Mouse (Mus musculus): ENCODE results near the gene Ppp4r4. TPM values are rescaled to one million over a fixed set of nuclear protein-coding genes. Genes with fewer than 3 reads are reported as not detected.

Gene Ppp4r4
- polyA plus RNA-seq, 1 experiment from 2014 or later = 3.6 TPM

DNA sequence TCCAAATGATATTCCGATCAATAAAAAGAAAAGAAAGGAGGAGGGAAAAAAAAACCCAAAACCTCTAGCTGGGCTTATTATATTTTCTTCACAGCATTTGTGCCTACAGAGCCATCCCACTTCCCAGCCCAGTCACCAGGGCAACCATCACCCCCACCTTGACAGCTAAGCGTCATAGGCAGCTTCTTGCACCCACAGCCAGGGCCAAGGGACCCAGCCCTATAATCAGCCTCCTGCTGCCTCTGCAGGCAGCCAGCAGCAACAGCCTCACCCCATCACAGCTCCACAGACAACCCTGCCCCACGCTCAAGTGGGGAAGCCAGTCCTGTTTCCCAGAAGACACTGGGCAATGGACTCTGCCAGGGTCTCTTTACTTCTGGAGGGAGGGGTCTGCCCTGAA lies 17.7 kb upstream of the Ppp4r4 start:
- WGBS = 63% methylated on average over 3 of the region's 3 CpGs
- Histone ChIP-seq H3K4me1 (ENCODE audit: control insufficient read depth, insufficient read depth, low read length) (peaks cover 7% of the 10 kb centered on the region), H3K36me3 (ENCODE audit: control insufficient read depth, insufficient read depth, low read length) (no peaks in the 10 kb centered on the region), H3K4me3 (ENCODE audit: low read depth, low read length) (no peak overlapping the region), H3K27ac (ENCODE audit: low read length) (no peak overlapping the region), H3K9me3 (replicated peaks; ENCODE audit: control insufficient read depth, low read length, poor library complexity, severe bottlenecking) (no peaks in the 10 kb centered on the region), H3K27me3 (ENCODE audit: control insufficient read depth, insufficient read depth, low read depth, low read length) (no peaks in the 10 kb centered on the region), H3K4me2 (ENCODE audit: low read length) (no peak overlapping the region), H3K9ac (ENCODE audit: low read depth, low read length) (no peak overlapping the region)
- ATAC-seq = 0 out of 2 replicates have a peak, but pooled peaks have one; percentile 40

DNA sequence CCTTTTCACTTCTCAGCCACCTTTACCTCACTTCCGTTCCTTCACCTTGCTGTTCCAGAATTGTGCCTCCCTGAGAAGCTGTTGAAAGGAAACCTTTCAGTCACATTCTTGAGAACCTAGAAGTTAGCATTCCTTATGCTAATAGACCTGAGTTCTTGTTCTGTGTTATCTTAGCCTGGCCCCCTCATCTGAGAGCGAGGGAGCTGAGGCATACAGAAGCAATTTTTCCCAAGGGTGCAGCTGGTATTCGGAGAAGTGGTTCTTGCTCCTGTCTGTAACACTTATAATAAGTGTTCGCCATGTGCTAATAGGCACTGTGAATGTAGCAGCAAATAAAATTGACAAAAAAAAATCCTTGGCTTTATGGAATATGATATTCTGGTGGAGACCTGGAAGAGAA lies 16.4 kb upstream of the Ppp4r4 start:
- Histone ChIP-seq H3K27me3 (ENCODE audit: control insufficient read depth, insufficient read depth, low read depth, low read length) (no peaks in the 10 kb centered on the region), H3K27ac (ENCODE audit: low read length) (no peak overlapping the region), H3K9ac (ENCODE audit: low read depth, low read length) (no peak overlapping the region), H3K4me1 (ENCODE audit: control insufficient read depth, insufficient read depth, low read length) (peaks cover 7% of the 10 kb centered on the region), H3K36me3 (ENCODE audit: control insufficient read depth, insufficient read depth, low read length) (no peaks in the 10 kb centered on the region), H3K4me2 (ENCODE audit: low read length) (no peak overlapping the region), H3K9me3 (replicated peaks; ENCODE audit: control insufficient read depth, low read length, poor library complexity, severe bottlenecking) (no peaks in the 10 kb centered on the region), H3K4me3 (ENCODE audit: low read depth, low read length) (no peak overlapping the region)
- WGBS = 77% methylated on average over 4 of the region's 4 CpGs
- ATAC-seq = no peak

DNA sequence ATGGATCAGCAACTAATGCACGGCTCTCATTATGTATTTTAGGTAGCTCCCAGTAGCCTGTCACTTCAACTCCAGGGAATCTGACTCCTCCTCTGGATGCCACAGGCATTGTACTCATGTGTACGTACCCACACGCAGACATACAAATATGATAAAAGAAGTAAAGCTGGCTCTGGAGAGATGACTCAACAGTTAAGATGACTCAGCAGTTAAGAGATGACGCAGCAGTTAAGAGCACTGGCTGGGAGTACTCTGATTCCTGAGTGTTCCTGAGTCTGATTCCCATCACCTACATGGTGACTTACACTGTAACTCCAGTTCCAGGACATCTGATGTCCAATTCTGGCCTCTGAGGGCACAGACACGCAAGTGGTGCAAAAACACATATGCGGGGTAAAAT lies 13.4 kb upstream of the Ppp4r4 start:
- Histone ChIP-seq H3K36me3 (ENCODE audit: control insufficient read depth, insufficient read depth, low read length) (no peaks in the 10 kb centered on the region), H3K27me3 (ENCODE audit: control insufficient read depth, insufficient read depth, low read depth, low read length) (no peaks in the 10 kb centered on the region), H3K4me1 (ENCODE audit: control insufficient read depth, insufficient read depth, low read length) (peaks cover 6% of the 10 kb centered on the region), H3K4me3 (ENCODE audit: low read depth, low read length) (no peak overlapping the region), H3K4me2 (ENCODE audit: low read length) (no peak overlapping the region), H3K27ac (ENCODE audit: low read length) (no peak overlapping the region), H3K9me3 (replicated peaks; ENCODE audit: control insufficient read depth, low read length, poor library complexity, severe bottlenecking) (no peaks in the 10 kb centered on the region), H3K9ac (ENCODE audit: low read depth, low read length) (no peak overlapping the region)
- ATAC-seq = no peak
- 89% methylated on average over 6 of the region's 6 CpGs for WGBS

DNA sequence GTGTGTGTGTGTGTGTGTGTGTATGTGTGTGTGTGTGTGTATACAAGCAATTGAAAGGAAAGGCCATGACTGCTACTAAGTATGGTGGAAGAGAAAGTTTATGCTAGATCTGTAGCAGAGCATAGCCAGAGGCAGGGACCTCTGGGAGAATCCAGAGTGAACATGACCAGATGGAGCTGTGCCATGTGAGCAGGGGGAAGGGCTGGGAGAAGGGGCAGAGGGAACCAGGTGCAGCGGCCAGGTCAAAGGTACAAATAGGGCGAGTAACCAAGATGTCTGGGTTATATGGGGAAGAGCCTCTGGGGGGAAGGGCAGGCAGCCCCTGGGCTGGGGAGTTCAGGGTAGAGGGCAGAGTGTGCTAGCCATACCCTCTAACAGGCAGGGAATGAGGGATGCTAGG lies 1.5 kb upstream of the Ppp4r4 start:
- Histone ChIP-seq H3K4me3 (ENCODE audit: low read depth, low read length) (no peak overlapping the region), H3K27ac (ENCODE audit: low read length) (no peak overlapping the region), H3K9ac (ENCODE audit: low read depth, low read length) (no peak overlapping the region), H3K27me3 (ENCODE audit: control insufficient read depth, insufficient read depth, low read depth, low read length) (no peaks in the 10 kb centered on the region; the same call in 1 of the 2 replicates), H3K9me3 (replicated peaks; ENCODE audit: control insufficient read depth, low read length, poor library complexity, severe bottlenecking) (no peaks in the 10 kb centered on the region), H3K36me3 (ENCODE audit: control insufficient read depth, insufficient read depth, low read length) (no peaks in the 10 kb centered on the region), H3K4me1 (ENCODE audit: control insufficient read depth, insufficient read depth, low read length) (peaks cover 4% of the 10 kb centered on the region; the same call in 1 of the 2 replicates), H3K4me2 (ENCODE audit: low read length) (no peak overlapping the region)
- 78% methylated on average over 2 of the region's 2 CpGs for WGBS
- ATAC-seq = no peak

DNA sequence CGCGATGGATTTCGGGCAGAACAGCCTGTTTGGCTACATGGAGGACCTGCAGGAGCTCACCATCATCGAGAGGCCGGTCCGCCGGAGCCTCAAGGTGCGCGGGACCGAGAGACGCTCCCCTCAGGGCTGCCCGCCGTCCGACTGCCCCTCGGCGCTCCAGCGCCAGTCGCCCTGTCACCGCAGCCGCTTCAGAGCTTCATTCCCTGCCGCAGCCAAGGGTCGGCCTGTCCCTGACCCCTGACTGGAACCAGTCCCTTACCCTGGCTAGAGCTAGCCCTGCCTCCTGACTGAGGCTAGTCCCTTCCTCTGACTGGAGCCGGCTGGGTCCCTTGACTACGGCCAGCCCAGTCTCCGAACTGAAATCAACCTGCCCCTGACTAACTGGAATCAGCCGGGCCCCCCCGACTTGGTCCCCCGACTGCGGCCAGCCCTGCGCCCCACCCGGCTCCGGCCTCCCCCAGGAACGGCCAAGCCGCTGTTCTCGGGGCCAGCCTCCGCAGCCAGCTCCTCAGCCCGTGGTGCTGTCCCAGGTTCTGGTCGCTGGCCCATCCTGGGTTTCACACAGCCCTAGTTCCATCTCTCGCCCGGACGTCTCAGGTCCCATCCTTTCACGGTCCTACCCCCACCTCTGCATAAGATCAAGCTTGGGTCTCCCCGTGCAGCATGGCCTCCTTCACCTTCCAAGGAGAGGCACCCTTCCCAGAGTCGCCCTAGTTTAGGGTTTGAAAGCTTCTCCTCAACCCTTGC lies 739 bp downstream of the Ppp4r4 start:
- ATAC-seq = peak; percentile 78
- Histone ChIP-seq H3K27ac (ENCODE audit: low read length) (peak overlapping the region; percentile 62), H3K9ac (ENCODE audit: low read depth, low read length) (peak overlapping the region; percentile 82), H3K36me3 (ENCODE audit: control insufficient read depth, insufficient read depth, low read length) (no peaks in the 10 kb centered on the region), H3K4me2 (ENCODE audit: low read length) (peak overlapping the region; percentile 75), H3K4me3 (ENCODE audit: low read depth, low read length) (peak overlapping the region; percentile 81), H3K9me3 (replicated peaks; ENCODE audit: control insufficient read depth, low read length, poor library complexity, severe bottlenecking) (no peaks in the 10 kb centered on the region), H3K27me3 (ENCODE audit: control insufficient read depth, insufficient read depth, low read depth, low read length) (no peaks in the 10 kb centered on the region), H3K4me1 (ENCODE audit: control insufficient read depth, insufficient read depth, low read length) (peaks cover 4% of the 10 kb centered on the region; the same call in 1 of the 2 replicates)
- under 1% methylated on average over 30 of the region's 44 CpGs for WGBS

DNA sequence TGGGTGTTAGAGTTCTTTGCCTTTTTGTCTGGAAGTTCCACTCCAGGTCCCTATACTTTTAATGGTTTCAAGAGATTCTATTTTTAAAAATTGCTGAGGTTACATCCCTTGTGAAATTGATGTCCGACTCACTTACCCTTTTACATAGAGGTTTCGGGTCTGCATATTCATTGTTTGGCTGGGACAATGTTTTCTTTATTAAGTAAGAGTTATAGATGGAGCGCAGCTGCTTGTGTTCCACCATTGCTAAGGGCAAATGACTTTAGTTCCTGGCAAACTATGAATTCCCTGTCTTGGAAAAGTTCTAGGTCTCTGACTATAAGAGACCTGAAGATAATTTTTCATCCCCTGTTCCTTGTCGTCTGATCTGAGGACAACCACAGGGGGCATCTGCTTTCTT lies 8.3 kb downstream of the Ppp4r4 start:
- 77% methylated on average over 4 of the region's 4 CpGs for WGBS
- Histone ChIP-seq H3K36me3 (ENCODE audit: control insufficient read depth, insufficient read depth, low read length) (no peaks in the 10 kb centered on the region), H3K4me1 (ENCODE audit: control insufficient read depth, insufficient read depth, low read length) (no peaks in the 10 kb centered on the region), H3K4me3 (ENCODE audit: low read depth, low read length) (no peak overlapping the region), H3K27ac (ENCODE audit: low read length) (no peak overlapping the region), H3K9me3 (replicated peaks; ENCODE audit: control insufficient read depth, low read length, poor library complexity, severe bottlenecking) (no peaks in the 10 kb centered on the region), H3K27me3 (ENCODE audit: control insufficient read depth, insufficient read depth, low read depth, low read length) (no peaks in the 10 kb centered on the region), H3K9ac (ENCODE audit: low read depth, low read length) (no peak overlapping the region), H3K4me2 (ENCODE audit: low read length) (no peak overlapping the region)
- no peak for ATAC-seq

DNA sequence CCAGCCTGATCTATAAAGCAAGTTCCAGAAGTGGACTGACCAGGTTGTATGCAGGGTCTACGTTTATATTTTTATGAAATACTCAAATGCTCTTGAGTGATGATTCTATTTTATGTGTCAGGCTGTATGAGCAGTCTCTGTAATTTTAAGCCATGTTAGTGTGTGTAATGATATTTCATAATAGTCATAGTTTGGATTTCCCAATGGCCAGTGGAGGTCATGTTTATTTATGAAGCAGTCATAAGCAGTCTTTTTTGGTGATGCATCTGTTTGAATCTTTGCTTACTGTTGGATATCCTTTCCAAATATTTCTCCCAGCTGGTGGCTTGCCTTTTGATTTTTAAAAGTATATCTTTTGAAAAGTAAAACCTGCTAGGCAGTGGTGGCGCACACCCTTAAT lies 11.3 kb downstream of the Ppp4r4 start:
- no peaks in the 10 kb centered on the region for H3K36me3 ChIP-seq (ENCODE audit: control insufficient read depth, insufficient read depth, low read length)
- H3K9me3 ChIP-seq (replicated peaks; ENCODE audit: control insufficient read depth, low read length, poor library complexity, severe bottlenecking) = no peaks in the 10 kb centered on the region
- 85% methylated on average over 2 of the region's 2 CpGs for WGBS
- no peak for ATAC-seq
- H3K27ac ChIP-seq (ENCODE audit: low read length) = no peak overlapping the region
- H3K4me3 ChIP-seq (ENCODE audit: low read depth, low read length) = no peak overlapping the region
- no peak overlapping the region for H3K4me2 ChIP-seq (ENCODE audit: low read length)
- H3K27me3 ChIP-seq (ENCODE audit: control insufficient read depth, insufficient read depth, low read depth, low read length) = no peaks in the 10 kb centered on the region
- no peak overlapping the region for H3K9ac ChIP-seq (ENCODE audit: low read depth, low read length)
- H3K4me1 ChIP-seq (ENCODE audit: control insufficient read depth, insufficient read depth, low read length) = no peaks in the 10 kb centered on the region

DNA sequence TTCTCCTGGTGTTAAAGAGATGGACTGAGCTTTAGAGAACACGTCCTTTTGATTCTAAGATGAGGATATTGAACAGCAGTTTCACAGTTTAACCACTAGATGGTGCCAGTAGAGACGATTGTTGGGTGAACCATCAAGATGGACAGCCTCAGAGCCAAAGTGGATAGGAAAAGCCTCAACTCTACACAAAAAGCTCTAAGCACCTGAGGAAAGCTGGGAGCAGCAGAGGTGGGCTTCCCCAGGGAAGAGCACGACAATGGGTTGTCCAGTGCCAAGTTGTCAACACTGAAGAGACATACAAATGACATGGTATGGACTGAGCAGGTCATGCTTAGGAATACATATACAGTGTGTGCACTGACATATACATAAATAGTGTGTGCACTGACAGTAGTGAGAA lies 12.1 kb downstream of the Ppp4r4 start:
- Histone ChIP-seq H3K36me3 (ENCODE audit: control insufficient read depth, insufficient read depth, low read length) (no peaks in the 10 kb centered on the region), H3K4me1 (ENCODE audit: control insufficient read depth, insufficient read depth, low read length) (no peaks in the 10 kb centered on the region), H3K27ac (ENCODE audit: low read length) (no peak overlapping the region), H3K9ac (ENCODE audit: low read depth, low read length) (no peak overlapping the region), H3K4me2 (ENCODE audit: low read length) (no peak overlapping the region), H3K4me3 (ENCODE audit: low read depth, low read length) (no peak overlapping the region), H3K9me3 (replicated peaks; ENCODE audit: control insufficient read depth, low read length, poor library complexity, severe bottlenecking) (no peaks in the 10 kb centered on the region), H3K27me3 (ENCODE audit: control insufficient read depth, insufficient read depth, low read depth, low read length) (no peaks in the 10 kb centered on the region)
- 3% methylated on average over 3 of the region's 3 CpGs for WGBS
- no peak for ATAC-seq

DNA sequence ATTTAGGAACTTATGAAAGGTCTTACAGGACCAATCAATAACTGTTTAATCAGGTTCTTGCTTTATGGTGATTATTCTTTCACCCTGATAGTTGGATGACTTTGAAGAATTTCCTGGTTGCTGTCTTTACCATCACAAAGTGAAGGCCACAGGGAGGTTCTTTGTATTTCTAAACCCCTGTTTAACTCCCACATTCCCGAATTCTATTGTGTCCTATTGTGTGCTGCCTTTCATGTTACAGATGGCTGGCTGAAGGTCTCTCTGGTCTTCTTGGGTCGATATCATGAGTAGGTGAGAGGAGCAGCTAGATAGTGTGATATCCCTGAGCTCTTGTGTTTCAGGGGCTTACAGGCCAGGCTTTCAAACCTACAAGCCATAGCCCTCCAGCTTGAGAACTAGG lies 15.4 kb downstream of the Ppp4r4 start:
- Histone ChIP-seq H3K9me3 (replicated peaks; ENCODE audit: control insufficient read depth, low read length, poor library complexity, severe bottlenecking) (no peaks in the 10 kb centered on the region), H3K27me3 (ENCODE audit: control insufficient read depth, insufficient read depth, low read depth, low read length) (no peaks in the 10 kb centered on the region), H3K36me3 (ENCODE audit: control insufficient read depth, insufficient read depth, low read length) (no peaks in the 10 kb centered on the region), H3K4me2 (ENCODE audit: low read length) (no peak overlapping the region), H3K4me3 (ENCODE audit: low read depth, low read length) (no peak overlapping the region), H3K4me1 (ENCODE audit: control insufficient read depth, insufficient read depth, low read length) (no peaks in the 10 kb centered on the region), H3K9ac (ENCODE audit: low read depth, low read length) (no peak overlapping the region), H3K27ac (ENCODE audit: low read length) (no peak overlapping the region)
- no peak for ATAC-seq
- 18% methylated on average over 2 of the region's 2 CpGs for WGBS
